Mouse (Mus musculus) thymus, postnatal 4 days (tissue): Measurements from ENCODE around the gene Tjp1.

Source experiments
- DNase-seq: peaks from one replicate; pipeline ENCODE4 v3.0.0; 2021

Tjp1 gene

GRCm38 (mm10) chr7:65348540-65348939 is 179.0 kb downstream of the Tjp1 start:
- no peak for DNase-seq

GRCm38 (mm10) chr7:65345314-65345713 is 182.3 kb downstream of the Tjp1 start:
- no peak for DNase-seq

GRCm38 (mm10) chr7:65337581-65338270 is 189.9 kb downstream of the Tjp1 start:
- no peak for DNase-seq

- no peak for DNase-seq
Observed at GRCm38 (mm10) chr7:65333081-65333760, 194.4 kb downstream of the Tjp1 start.

GRCm38 (mm10) chr7:65319047-65319725 is 208.4 kb downstream of the Tjp1 start:
- peak; percentile 67 for DNase-seq

GRCm38 (mm10) chr7:65317418-65317817 is 210.2 kb downstream of the Tjp1 start:
- peak; percentile 69 for DNase-seq

- no peak for DNase-seq
Observed at GRCm38 (mm10) chr7:65315182-65315581, 212.4 kb downstream of the Tjp1 start.

GRCm38 (mm10) chr7:65296675-65297589 is 230.6 kb downstream of the Tjp1 start:
- no peak for DNase-seq

- DNase-seq: no peak
Observed at GRCm38 (mm10) chr7:65282886-65283285, 244.7 kb downstream of the Tjp1 start.

GRCm38 (mm10) chr7:65281960-65282359 is 245.6 kb downstream of the Tjp1 start:
- DNase-seq: no peak

GRCm38 (mm10) chr7:65280944-65281912 is 246.4 kb downstream of the Tjp1 start:
- no peak for DNase-seq

- DNase-seq: no peak
Observed at GRCm38 (mm10) chr7:65279277-65279676, 248.3 kb downstream of the Tjp1 start.

GRCm38 (mm10) chr7:65275761-65276160 is 251.8 kb downstream of the Tjp1 start:
- no peak for DNase-seq

- DNase-seq: no peak
Observed at GRCm38 (mm10) chr7:65274216-65274615, 253.4 kb downstream of the Tjp1 start.

- no peak for DNase-seq
Observed at GRCm38 (mm10) chr7:65249656-65250055, 277.9 kb downstream of the Tjp1 start.
